Mouse (Mus musculus) brain, embryonic 14.5 days (tissue): ENCODE results near the gene Zfp992. TPM values are rescaled to one million over a fixed set of nuclear protein-coding genes. Genes with fewer than 3 reads are reported as not detected.
"Not testable (repeated sequence)": the region's sequence is repeated elsewhere in the genome, so short reads cannot be mapped to it uniquely, and the experiment has no call there.

ENCODE experiments used
- DNase-seq: peaks from one replicate; pipeline ENCODE4 v3.0.0-alpha.2; 2011; ENCODE audit warnings: low read depth
- CTCF ChIP-seq: fragments of 200-500 bp; IDR thresholded peaks from 2 replicates; pipeline ENCODE4 v1.5.1; 2012; ENCODE audit warnings: inconsistent platforms, mild to moderate bottlenecking, moderate library complexity, borderline replicate concordance; ENCODE audit not compliant: insufficient read depth, insufficient read length; ENCODE audit errors: extremely low read depth
- POLR2A ChIP-seq: fragments of 200-500 bp; IDR thresholded peaks from 2 replicates; pipeline ENCODE4 v1.6.1; 2012; ENCODE audit warnings: mild to moderate bottlenecking, inconsistent platforms, borderline replicate concordance; ENCODE audit not compliant: poor library complexity, insufficient read depth, insufficient read length, severe bottlenecking; ENCODE audit errors: extremely low read depth
- polyA plus RNA-seq: library from polyadenylated mRNA; depleted of rRNA; stranded (reverse); fragments of >200 nt; gene quantifications from 2 replicates; pipeline ENCODE4 v1.2.3, GENCODE M21; 2012

Gene Zfp992
- polyA plus RNA-seq, 1 experiment, result 1.00 TPM

DNA sequence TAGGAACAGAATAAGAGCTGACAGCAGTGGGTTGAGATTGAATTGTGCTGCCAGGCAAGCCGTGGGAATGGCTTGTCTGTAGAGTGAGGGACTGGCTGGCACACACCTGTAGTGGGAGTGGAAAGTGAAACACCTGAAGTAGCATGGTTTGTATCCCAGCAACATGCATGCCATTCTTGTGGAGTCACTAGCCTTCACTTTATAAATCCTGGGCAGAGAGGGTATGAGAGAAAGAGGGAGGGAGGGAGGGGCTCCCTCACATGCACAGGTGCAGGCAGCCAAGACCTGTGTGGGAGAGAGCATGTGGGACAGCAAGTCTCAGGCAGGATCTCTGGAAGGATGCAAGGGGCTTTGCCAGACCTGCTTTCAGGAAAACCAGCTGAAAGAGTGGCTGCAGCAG is 8.9 kb downstream of the Zfp992 start:
- TF ChIP-seq CTCF, result no peak
- TF ChIP-seq POLR2A, result no peak
- DNase-seq, result no peak

DNA sequence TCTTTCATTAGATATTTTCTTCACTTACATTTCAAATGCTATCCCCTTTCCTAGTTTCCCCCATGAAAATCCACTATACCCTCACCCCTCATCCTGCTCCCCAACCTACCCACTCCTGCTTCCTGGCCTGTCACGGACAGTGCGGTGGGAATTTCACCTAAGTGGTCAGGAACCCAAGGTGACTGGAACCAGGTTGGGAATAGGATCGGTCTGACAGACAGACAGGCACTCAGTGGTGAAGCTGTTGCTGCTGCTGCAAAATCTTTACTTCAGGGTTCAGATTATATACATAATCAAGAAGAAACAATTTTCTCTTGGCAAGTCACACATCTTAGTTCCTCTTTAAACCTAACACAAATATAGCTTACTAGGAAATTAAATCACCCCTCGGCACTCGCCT is 11.0 kb downstream of the Zfp992 start:
- DNase-seq, result not testable (repeated sequence)

DNA sequence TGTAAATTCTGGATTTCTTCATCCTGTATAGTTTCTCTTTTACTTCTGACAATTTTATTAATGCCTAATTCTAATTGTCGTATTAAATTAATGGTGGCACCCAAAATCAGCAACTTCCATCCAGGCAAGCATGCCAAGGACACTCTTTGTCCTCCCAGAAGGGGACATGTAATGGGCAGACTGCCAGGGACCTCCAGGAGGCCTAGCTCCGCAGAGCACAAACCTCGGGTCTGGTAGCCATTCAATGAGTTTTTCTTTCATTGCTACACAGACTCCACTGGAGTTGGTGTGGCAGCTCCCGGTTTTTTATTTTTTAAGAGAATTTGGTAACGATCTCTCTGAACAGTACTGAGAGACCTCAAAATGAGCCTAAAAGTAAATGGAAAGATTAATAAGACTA is 11.9 kb downstream of the Zfp992 start:
- not testable (repeated sequence) for DNase-seq

DNA sequence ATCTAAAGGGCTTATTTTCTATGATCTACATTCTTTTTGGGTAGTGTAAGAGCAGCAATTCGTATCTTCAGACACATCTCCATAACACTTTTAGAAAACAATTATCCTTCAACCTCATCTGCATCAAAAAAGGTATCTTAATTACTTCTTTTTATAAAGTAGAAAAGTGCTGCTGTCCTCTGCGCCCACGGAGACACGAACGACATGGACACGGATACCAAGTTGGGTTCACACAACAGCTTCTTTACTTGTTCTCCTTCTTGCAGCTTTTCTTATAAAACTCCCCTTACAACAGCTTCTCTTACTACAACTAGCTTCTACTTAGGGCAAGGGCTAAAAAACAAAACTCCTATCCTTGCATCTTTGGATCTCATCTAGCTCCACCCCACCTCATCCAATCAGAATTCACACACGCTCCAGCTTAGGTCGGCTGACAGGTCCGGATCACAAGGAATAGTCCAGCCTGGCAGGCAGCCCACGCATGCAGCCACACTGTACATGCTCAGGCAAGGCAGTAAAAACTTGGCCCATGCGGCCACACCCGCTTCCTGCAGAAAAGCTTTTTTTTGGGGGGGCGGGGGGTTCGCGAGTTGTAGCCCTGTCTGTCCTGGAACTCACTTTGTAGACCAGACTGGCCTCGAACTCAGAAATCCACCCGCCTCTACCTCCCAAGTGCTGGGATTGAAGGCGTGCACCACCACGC is 15.0 kb downstream of the Zfp992 start:
- DNase-seq, result not testable (repeated sequence)

DNA sequence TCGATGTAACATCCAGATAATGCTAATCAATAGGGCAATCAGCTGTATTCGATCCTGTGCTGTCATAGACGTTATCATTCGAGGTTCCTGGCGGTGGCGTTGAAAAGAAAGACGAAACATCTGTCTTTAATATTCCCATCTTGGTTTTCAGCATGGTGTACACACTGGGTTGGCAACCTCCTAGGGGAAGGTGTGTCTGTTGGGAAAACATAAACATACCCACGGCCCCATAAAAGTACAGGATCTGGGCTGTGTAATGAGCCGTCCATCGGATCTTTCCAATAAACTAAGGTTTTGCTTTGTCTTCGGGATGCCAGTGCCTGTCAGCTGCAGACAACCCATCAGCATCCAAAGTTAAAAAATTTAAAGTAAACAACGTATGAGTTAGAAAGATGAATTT is 21.2 kb downstream of the Zfp992 start:
- not testable (repeated sequence) for DNase-seq

DNA sequence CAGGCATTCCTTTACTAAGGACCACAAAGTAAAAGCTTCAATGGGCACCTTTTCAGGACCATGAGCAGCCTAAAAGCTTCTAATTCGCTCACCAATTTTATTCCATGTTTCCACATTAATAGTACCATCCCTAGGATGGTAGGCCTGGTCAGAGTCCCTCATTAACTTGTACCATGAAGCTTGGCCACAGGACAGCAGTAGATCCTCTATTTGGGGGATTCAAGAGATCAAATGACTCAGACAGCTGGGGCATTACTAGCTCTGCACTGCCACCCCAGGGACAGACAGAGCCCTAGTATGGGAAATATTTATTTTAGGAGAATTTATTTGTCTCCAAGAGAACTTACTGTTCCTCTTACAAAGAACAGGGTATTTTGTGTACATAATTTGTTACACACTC is 25.4 kb downstream of the Zfp992 start:
- not testable (repeated sequence) for DNase-seq

DNA sequence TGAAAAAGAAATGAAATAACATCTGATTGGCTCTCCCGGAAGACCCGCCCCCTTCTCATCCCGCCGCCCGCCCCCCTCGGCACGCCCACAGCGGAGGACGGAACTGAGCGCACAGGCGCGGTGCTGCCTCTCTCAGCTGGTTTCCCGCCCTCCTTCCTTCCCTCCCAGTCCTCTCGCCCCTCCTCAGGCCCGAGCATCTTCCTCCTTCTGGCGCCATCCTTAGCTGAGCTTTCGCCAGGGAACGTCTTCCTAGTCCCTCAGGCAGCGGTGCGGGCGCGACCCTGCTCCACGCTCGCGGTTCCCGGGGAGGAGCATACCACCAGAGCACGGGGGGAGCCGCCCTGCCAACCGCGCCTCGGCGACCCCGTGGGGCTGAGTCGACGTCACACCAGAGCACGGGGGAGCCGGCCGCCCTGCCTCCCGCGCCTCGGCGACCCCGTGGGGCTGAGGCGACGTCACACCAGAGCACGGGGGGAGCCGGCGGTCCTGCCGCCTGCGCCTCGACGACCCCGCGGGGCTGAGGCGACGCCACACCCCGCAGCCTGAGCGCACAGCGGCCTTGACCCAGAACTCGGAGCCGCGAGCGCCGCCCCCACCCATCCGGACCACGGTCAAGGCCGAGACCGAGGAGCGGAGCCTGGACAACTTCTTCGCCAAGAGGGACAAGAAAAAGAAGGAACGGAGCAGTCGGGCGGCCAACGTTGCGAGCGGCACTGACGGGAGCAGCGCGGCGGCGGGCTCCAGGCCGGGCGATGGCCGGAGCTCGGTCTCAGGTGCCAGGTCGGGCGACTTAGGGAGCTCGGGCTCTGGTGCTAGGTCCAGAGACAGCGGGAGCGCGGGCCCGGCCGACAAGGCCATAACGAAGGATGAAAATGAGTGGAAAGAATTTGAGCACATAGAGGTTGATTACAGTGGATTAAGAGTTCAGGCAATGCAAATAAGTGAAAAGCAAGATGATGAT is 26.2 kb downstream of the Zfp992 start:
- not testable (repeated sequence) for DNase-seq

DNA sequence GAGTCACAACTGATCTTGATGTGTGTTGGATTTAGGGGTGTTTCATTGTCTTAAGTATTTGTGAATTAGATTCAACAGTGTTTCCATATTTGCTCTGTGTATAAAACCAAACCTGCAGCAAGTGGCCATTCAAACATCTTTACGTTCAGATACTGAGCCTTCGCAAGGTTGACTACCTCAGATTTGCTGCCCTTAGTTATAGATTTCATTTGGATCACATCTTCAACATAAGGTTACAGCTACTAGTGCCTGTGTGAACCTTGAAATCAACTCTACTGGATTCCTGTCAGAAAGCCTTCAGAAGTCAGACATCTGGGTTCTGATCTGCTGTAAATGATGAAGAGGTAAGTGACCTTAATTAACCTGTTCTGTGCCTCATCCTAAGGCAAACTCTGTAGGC is 27.4 kb downstream of the Zfp992 start:
- not testable (repeated sequence) for DNase-seq

DNA sequence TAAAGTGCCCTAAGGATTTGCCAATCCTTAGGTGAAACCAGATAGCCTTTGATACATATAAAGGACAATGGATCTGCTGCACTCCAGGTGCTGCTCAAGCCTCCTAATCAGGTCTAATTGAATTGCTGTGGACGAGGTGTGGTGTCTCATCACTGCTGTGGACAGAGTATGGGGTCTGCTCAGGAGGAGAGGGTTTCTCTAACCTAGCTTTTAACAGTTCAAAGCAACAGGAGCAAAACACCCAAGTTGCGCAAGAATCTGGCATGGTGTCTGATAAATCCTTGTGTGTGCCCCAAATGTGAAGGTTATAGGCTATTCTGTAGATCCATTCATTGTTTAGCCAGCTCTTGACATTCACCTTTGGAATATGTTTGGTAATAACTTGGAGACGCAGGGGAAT is 28.1 kb downstream of the Zfp992 start:
- DNase-seq, result not testable (repeated sequence)

DNA sequence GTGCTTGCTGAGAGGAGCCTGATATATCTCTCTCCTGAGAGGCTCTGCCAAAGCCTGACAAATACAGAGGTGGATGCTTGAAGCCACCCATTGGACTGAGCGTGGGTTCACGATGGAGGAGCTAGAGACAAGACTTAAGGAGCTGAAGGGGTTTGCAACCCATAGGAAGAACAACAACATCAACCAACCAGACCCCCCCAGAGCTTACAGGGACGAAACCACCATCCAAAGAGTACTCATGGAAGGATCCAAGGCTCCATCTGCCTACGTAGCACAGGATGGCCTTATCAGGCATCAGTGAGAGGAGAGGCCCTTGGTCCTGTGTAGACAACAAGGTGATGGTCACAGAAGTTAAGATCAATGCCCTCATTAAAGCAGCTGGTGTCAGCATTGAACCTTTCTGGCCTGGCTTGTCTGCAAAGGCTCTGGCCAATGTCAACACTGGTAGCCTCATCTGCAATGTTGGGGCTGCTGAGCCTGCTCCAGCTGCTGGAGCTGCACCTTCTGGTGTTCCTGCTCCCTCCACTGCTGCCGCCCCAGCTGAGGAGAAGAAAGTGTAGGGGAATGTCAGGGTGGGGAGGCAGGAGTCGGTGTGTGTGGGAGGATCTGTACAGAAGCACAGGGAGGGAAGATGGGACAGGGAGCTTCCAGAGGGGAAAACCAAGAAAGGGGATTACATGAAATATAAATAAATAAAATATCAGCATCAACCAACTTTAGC is 31.7 kb downstream of the Zfp992 start:
- not testable (repeated sequence) for DNase-seq

DNA sequence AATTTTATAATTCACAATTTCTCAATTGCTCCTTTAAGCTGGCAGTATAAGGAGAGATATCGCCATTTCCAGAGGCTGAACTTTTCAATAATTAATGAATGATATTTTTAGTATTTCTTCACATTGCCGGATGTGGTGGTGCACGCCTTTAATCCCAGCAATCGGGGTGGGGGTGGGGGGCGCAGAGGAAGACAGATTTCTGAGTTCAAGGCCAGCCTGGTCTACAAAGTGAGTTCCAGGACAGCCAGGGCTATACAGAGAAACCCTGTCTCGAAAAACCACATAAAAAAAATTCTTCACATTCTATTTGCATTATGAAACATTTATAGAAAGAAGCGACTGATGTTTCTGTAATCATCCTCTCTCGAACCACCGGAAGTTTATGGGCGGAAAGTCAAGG is 33.7 kb downstream of the Zfp992 start:
- DNase-seq, result not testable (repeated sequence)

DNA sequence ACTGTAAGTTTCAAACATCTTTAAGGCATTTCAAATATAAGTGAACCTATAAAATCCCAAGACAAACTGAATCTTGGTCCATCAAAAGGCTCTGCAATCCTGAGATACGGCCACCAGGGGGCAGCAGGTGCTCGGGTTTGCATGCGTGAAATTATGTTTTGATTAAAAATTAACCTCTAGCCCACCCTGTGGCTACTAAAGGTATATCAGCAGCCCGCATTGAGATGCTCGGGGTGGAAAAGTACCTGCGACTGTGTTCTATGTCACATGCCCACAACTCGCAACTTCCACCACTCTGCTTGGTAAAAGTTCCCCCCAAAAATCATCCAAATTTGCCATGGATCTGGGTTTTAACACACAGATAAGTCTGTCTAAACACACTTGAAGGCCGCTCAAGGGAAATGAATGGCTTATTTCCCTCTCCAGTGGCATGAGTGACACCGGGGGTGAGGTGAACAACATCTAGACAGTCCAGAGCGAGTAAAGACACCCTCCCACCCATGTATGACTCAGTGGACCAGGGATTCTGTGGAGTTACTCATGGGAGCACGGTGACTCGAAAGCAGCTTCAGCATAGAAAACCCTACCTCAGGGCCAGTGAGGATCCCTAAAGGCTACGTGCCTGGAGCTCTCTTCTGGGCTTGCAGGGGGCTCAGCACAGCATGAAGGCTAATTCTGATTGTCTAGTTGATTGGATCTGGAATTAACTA is 34.9 kb downstream of the Zfp992 start:
- not testable (repeated sequence) for DNase-seq

DNA sequence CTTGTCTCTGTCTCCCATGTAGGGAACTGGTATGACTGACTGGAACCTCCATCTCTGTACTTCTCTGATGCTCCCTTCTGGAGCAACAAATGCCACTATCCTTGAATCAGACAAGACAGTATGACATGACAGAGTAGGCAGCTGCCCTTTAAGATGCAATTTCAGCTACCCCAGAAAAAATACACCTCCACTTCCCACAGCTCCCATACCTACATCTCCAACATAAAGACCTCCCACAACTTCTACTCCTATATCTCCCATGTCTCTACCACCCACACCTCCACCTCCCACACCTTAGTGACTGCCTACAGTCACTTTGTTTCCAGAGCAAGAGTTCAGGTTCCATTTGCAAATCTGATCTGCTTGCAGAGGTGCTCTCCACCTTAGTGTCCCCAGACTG is 35.9 kb downstream of the Zfp992 start:
- DNase-seq, result not testable (repeated sequence)

DNA sequence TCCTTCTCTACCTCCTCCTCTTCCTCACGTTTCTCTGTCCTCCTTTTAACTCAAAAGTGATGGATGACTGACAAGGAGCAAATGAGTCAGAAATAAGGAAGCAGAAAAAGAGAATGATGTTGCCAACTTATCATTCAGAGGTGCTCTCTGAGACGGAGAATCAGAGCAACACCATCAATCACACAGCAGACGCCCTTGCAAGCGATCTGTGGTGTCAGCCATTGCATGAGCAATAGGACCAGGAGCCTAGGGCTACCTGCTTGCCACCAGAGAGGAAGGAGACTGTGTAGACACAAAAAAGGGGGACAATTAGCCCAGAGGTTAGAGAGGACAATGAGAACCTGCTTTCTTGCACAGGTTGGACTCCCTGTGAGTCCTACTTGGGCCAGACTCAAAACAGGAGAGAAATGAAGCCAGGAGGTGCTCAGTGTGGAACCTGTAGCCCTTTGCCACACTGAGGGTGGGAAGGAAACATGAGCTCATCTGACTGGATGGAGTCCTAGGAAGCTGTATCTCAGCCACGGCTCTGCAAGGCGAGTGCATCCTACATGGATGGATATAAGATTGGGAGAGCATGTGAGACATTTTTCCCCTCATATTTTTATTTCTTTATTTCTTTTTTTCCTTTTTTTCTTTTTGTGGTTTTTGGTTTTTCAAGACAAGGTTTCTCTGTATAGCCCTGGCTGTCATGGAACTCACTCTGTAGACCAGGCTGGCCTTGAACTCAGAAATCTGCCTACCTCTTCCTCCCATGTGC is 36.5 kb downstream of the Zfp992 start:
- not testable (repeated sequence) for DNase-seq

DNA sequence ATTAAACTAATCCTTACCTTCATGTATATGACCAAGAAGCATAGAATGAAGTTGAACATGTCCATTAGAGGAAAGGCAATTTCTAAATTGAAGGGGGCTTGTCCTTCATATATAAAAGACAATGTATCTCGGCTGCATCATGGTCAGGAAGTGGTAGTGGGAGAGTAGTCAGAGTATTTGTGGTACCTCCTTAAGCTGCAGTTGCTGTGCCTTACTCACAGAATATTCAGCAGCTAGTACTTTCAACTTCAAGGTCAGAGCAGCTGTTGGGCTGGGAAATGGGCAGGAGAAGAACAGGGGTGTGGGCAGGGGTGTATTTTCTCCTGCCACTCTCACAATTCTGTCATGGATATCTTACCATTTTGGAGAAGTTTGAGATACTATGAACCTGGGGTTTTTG is 37.9 kb downstream of the Zfp992 start:
- not testable (repeated sequence) for DNase-seq

DNA sequence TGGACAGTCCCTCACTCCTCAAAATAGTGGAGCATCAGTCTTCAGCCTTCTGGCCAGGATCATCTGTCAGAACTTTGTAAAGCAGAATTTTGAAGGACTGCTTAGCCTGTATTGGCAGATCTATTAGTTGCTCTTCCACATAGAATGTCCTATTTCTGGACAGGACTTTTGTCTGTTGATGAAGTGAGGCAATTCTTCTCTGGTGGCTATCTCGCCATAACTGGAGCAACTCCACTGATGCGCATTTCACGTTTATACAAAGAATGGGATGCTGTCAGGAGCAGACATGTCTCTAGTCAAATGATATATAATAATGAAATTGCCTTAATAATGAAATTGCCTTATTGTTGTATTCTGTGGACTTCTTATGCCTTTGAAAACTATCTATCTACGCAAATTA is 40.4 kb downstream of the Zfp992 start:
- not testable (repeated sequence) for DNase-seq

DNA sequence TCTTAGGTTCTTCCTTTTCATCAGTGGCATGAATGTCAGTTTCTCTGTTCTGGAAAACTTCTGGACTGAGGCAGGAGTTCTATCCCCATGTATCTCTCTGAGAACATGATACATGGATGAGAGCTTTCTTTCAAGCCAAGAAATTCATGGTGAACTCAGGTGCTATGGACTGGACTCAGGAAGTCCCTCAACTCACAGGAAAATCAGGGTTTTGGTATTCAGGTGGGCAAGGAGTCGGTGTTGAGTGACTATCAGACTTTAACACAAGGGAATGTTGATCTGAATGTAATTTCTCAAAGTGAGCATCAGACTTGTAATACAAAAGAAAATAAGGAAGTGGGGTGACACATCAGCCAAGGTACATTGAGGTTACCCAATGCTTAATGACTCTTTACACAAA is 43.2 kb downstream of the Zfp992 start:
- DNase-seq, result not testable (repeated sequence)
